Mouse (Mus musculus) forebrain, embryonic 16.5 days (tissue): ENCODE results near the gene Plekhd1. TPM values are rescaled to one million over a fixed set of nuclear protein-coding genes. Genes with fewer than 3 reads are reported as not detected.

Experiments
- ATAC-seq: fragments of 200-750 bp; cut with Nextera tagmentation; 2 replicates; pipeline ENCODE4 v1.8.0; 2017; ENCODE audit warnings: mild to moderate bottlenecking, moderate library complexity
- H3K27ac ChIP-seq: fragments of 300-500 bp; sonication (generic); 2 replicates; pipeline ENCODE4 v1.5.1; 2014; ENCODE audit warnings: low read length, control low read depth
- H3K27me3 ChIP-seq: fragments of 300-500 bp; sonication (generic); replicated peaks from 2 replicates; pipeline ENCODE4 v1.6.1; 2014; ENCODE audit warnings: low read length; ENCODE audit not compliant: control insufficient read depth, insufficient read depth
- H3K36me3 ChIP-seq: fragments of 300-500 bp; sonication (generic); 2 replicates; pipeline ENCODE4 v1.6.1; 2014; ENCODE audit not compliant: control insufficient read depth, insufficient read depth
- H3K4me1 ChIP-seq: fragments of 300-500 bp; sonication (generic); replicated peaks from 2 replicates; pipeline ENCODE4 v1.6.1; 2014; ENCODE audit warnings: low read length; ENCODE audit not compliant: control insufficient read depth, insufficient read depth
- H3K4me2 ChIP-seq: fragments of 300-500 bp; sonication (generic); 2 replicates; pipeline ENCODE4 v1.6.1; 2014; ENCODE audit warnings: mild to moderate bottlenecking, low read length, control low read depth
- H3K4me3 ChIP-seq: fragments of 300-500 bp; sonication (generic); replicated peaks from 2 replicates; pipeline ENCODE4 v1.5.1; 2014; ENCODE audit warnings: mild to moderate bottlenecking, low read length, control low read depth
- H3K9ac ChIP-seq: fragments of 300-500 bp; sonication (generic); replicated peaks from 2 replicates; pipeline ENCODE4 v1.6.1; 2014; ENCODE audit warnings: low read depth, low read length, control low read depth
- H3K9me3 ChIP-seq: fragments of 300-500 bp; sonication (generic); 2 replicates; pipeline ENCODE4 v1.6.1; 2016; ENCODE audit warnings: low read length; ENCODE audit not compliant: control insufficient read depth
- WGBS: fragments of 180-500 bp; shearing (Covaris S2); extraction: QIAGEN DNeasy Blood & Tissue Kit; methylation state at CpG from one replicate; pipeline ENCODE4 v1.1.7; 2014; 5-methylcytosine and 5-hydroxymethylcytosine counted together
- polyA plus RNA-seq: library from polyadenylated mRNA; unstranded; fragments of >200 nt; fragmentation: Nextera tagmentation; extraction: Ambion mirVana; gene quantifications from 2 replicates; pipeline ENCODE4 v1.2.1, GENCODE M21; 2015

Gene Plekhd1
- polyA plus RNA-seq, 1 experiment from 2014 or later, result 1.5 TPM

- no peak overlapping the region for H3K9ac ChIP-seq
- ATAC-seq, result no peak
- no peak overlapping the region for H3K27ac ChIP-seq
- no peak overlapping the region for H3K4me2 ChIP-seq
- no peak overlapping the region for H3K4me3 ChIP-seq
- no peaks in the 10 kb centered on the region for H3K4me1 ChIP-seq
- H3K9me3 ChIP-seq, result no peaks in the 10 kb centered on the region
- H3K27me3 ChIP-seq, result no peaks in the 10 kb centered on the region
- H3K36me3 ChIP-seq, result no peaks in the 10 kb centered on the region
- 68% methylated on average over 12 of the region's 12 CpGs for WGBS
Observed at GRCm38 (mm10) chr12:80720507-80720906, 28.1 kb downstream of the Plekhd1 start.

- no peak overlapping the region for H3K4me3 ChIP-seq
- ATAC-seq, result no peak
- 89% methylated on average over 15 of the region's 15 CpGs for WGBS
- no peaks in the 10 kb centered on the region for H3K9me3 ChIP-seq
- no peak overlapping the region for H3K9ac ChIP-seq
- H3K27ac ChIP-seq, result no peak overlapping the region
- H3K4me1 ChIP-seq, result no peaks in the 10 kb centered on the region
- H3K4me2 ChIP-seq, result no peak overlapping the region
- no peaks in the 10 kb centered on the region for H3K27me3 ChIP-seq
- H3K36me3 ChIP-seq, result no peaks in the 10 kb centered on the region
Observed at GRCm38 (mm10) chr12:80721458-80721857, 29.1 kb downstream of the Plekhd1 start.

DNA sequence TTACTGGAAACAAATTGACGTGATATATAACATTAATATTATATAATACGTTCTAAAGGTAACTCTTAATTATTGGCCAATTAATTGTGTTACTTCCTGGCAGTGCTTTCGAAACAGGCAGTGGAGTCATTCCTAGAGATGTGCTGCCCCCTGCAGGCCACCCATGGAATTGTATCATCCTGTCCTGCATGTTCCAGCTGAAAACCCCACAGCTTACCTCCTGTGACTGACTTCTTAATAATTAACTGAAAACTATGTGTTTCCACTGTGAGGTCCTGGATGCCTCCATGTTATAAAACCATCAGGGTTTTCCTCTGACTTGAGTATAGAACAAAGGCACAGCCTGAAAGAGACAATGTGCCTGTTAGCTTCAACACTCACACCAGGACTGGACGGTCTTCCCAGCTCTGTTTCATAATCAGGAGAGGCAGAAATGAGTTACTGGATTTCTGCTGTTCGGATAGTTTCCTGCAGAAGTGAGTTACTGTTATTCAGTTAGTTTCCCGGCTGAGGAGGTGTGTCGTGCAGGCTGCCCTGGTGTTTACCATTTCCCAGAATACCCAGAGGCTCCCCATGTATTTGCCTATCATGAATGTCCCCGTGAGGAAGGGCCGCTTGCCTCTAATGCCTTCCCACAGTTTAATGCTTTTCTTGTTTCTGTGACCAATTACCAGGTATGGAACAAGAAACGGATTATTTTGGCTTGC lies 32.6 kb downstream of the Plekhd1 start:
- H3K4me2 ChIP-seq, result no peak overlapping the region
- peak; percentile 50; the same call in 1 of the 2 replicates for ATAC-seq
- 0 out of 2 replicates have a peak, but pooled peaks cover 2% of the 10 kb centered on the region for H3K27me3 ChIP-seq
- no peaks in the 10 kb centered on the region for H3K9me3 ChIP-seq
- H3K4me1 ChIP-seq, result 0 out of 2 replicates have a peak, but pooled peaks cover 3% of the 10 kb centered on the region
- no peak overlapping the region for H3K4me3 ChIP-seq
- WGBS, result 22% methylated on average over 10 of the region's 10 CpGs
- no peak overlapping the region for H3K9ac ChIP-seq
- no peaks in the 10 kb centered on the region for H3K36me3 ChIP-seq
- H3K27ac ChIP-seq, result no peak overlapping the region

DNA sequence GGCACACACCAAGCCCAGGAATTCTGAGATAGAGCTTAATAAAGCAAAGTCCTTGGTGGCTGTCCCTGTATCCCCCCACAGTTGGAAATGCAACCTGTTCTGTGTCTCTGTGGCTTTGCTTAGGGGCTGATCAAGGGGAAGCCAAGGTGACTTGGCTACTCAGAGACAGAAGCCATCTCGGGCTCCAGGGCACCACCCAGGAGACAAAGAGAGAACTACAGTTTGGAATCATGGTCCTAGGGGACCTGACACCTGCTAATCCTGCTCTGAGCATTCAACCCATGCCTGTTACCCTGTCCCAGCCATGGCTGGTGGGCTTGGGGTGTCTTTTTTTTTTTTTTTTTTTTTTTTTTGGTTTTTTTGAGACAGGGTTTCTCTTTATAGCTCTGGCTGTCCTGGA lies 35.8 kb downstream of the Plekhd1 start:
- no peaks in the 10 kb centered on the region for H3K9me3 ChIP-seq
- 24% methylated on average over 1 of the region's 1 CpGs for WGBS
- no peak overlapping the region for H3K9ac ChIP-seq
- H3K4me2 ChIP-seq, result no peak overlapping the region
- 0 out of 2 replicates have a peak, but pooled peaks cover 4% of the 10 kb centered on the region for H3K4me1 ChIP-seq
- no peak overlapping the region for H3K27ac ChIP-seq
- no peak for ATAC-seq
- no peak overlapping the region for H3K4me3 ChIP-seq
- 0 out of 2 replicates have a peak, but pooled peaks cover 2% of the 10 kb centered on the region for H3K27me3 ChIP-seq
- H3K36me3 ChIP-seq, result no peaks in the 10 kb centered on the region

DNA sequence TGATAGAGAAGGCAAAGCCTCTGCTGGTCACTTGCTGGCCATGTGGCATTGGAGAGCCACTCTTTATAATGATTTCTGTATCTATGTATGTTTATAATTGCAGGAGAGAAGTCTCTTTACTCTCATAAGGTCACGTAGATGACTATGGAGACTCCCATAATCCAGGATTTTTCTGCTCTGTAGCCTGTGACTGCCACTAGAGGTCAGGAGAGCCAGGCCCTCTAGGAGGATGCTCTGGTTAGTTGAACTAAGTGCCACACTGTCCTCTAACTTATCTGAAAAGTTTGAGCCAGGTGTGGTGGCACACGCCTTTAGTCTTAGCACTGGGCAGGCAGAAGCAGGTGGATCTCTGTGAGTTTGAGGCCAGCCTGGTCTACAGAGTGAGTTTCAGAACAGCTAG lies 36.4 kb downstream of the Plekhd1 start:
- H3K4me1 ChIP-seq, result 0 out of 2 replicates have a peak, but pooled peaks cover 4% of the 10 kb centered on the region
- H3K9ac ChIP-seq, result no peak overlapping the region
- no peak overlapping the region for H3K4me3 ChIP-seq
- H3K9me3 ChIP-seq, result no peaks in the 10 kb centered on the region
- no peak overlapping the region for H3K4me2 ChIP-seq
- no peak overlapping the region for H3K27ac ChIP-seq
- H3K36me3 ChIP-seq, result no peaks in the 10 kb centered on the region
- 54% methylated on average over 2 of the region's 2 CpGs for WGBS
- no peak for ATAC-seq
- 0 out of 2 replicates have a peak, but pooled peaks cover 2% of the 10 kb centered on the region for H3K27me3 ChIP-seq

DNA sequence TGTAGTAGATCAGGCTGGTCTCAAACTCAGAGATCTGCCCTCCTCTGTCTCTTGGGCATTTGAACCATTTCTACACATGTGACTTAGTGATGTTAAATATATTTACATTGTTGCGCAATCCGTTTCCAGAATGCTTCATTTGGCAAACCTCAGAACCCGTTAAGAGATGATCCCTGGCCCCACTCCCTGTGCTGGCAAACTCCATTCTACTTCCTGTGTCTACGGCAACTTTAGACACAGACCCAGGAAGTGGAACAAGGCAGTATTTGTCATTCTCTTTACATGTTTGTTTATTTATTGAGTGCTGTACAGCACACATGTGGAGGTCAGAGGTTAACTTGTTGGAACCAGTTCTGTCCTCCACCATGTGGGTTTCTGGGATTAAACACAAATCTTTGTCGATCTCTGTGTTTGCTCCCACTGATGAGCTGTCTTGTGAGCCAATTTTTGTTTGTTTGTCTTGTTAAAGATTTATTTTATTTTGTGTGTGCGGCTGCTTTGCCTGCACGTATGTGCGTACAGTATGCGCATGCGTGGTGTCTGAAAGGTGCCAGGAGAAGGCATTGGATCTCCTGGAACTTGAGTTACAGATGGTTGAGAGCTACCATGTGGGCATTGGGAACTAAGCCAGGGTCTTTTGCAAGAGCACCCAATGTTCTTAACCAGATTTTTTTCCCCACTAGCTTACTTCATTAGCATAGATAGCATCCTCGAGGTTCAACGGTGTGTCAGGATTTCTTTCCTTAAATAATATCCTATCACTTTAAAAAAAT lies 37.6 kb downstream of the Plekhd1 start:
- no peak overlapping the region for H3K27ac ChIP-seq
- 0 out of 2 replicates have a peak, but pooled peaks cover 2% of the 10 kb centered on the region for H3K27me3 ChIP-seq
- peak overlapping the region; percentile 1 for H3K4me2 ChIP-seq
- H3K9me3 ChIP-seq, result no peaks in the 10 kb centered on the region
- H3K4me3 ChIP-seq, result no peak overlapping the region
- ATAC-seq, result peak; percentile 39
- 0 out of 2 replicates have a peak, but pooled peaks cover 4% of the 10 kb centered on the region for H3K4me1 ChIP-seq
- H3K36me3 ChIP-seq, result no peaks in the 10 kb centered on the region
- no peak overlapping the region for H3K9ac ChIP-seq
- WGBS, result 72% methylated on average over 12 of the region's 12 CpGs

GRCm38 (mm10) chr12:80730567-80730966 lies 38.2 kb downstream of the Plekhd1 start:
- Histone ChIP-seq H3K9me3 (no peaks in the 10 kb centered on the region), H3K27ac (no peak overlapping the region), H3K4me3 (no peak overlapping the region), H3K36me3 (no peaks in the 10 kb centered on the region), H3K27me3 (0 out of 2 replicates have a peak, but pooled peaks cover 2% of the 10 kb centered on the region), H3K4me2 (peak overlapping the region; percentile 1), H3K9ac (no peak overlapping the region), H3K4me1 (peaks cover 5% of the 10 kb centered on the region; the same call in 1 of the 2 replicates)
- ATAC-seq, result peak; percentile 90
- 3% methylated on average over 9 of the region's 9 CpGs for WGBS

GRCm38 (mm10) chr12:80734526-80735470 lies 42.4 kb downstream of the Plekhd1 start:
- no peaks in the 10 kb centered on the region for H3K36me3 ChIP-seq
- WGBS, result 64% methylated on average over 13 of the region's 13 CpGs
- H3K27ac ChIP-seq, result no peak overlapping the region
- H3K4me1 ChIP-seq, result peaks cover 23% of the 10 kb centered on the region
- H3K4me3 ChIP-seq, result no peak overlapping the region
- no peak overlapping the region for H3K4me2 ChIP-seq
- H3K27me3 ChIP-seq, result no peaks in the 10 kb centered on the region
- no peak for ATAC-seq
- H3K9me3 ChIP-seq, result no peaks in the 10 kb centered on the region
- no peak overlapping the region for H3K9ac ChIP-seq
